Mouse (Mus musculus) left cerebral cortex, adult 11 months (tissue): ENCODE data around the gene Zfyve16.

Experiments
- DNase-seq: peaks from one replicate; pipeline ENCODE4 v3.0.0; 2022; ENCODE audit warnings: low spot score

Gene Zfyve16

DNA sequence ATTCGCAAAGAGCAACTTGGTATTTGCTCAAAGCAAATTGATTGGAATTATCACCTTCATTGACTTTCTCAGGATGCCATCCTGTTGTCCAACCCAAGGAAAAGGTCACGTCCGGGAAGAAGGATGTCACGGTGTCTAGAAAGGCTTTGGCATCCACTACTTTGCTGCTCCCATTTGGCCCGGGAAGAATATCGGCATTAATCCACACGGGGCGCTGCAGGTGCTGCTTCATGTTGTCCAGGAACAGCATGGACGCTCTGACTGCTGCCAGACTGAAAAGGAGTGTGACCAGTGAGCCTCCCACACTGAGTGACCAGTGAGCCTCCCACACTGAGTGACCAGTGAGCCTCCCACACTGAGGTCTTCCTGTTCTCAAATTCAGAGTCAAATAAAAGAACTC lies 62.8 kb downstream of the Zfyve16 start:
- DNase-seq = no peak

DNA sequence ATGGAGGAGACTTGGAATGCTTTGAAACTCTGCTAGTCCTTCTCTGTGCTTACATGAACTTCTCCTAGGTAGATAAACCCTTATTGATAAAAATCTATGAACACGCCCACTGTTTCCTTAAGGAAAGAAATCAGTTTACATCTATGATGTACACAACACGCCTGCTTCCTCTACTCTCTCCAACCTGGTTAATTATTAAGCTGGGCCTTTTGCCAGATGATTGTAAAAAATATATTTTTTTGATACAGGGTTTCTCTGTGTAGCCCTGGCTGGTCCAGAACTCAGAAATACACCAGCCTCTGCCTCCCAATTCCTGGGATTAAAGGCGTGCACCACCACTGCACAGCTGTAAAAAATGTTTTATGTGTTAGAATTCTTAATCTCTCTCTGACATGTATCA lies 66.0 kb downstream of the Zfyve16 start:
- no peak for DNase-seq

DNA sequence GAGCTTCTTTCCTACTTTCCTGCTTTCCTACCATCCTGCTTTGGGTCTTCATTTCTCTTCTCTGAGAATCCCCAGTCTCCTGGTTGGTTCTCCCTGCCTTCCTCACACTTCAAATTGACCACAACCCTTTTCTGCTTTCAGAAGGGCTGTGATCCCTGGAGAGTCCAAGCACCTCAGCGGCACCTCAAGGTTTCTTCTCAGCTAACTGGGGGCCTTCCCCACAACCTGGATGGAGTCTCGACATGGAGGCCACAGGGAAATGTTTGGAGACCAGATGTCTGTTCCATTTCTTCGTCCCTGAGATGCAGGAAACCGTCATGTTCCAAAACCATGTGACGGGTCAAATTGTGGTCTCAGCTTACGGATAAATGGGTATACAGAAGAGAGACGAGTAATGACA lies 83.8 kb downstream of the Zfyve16 start:
- no peak for DNase-seq

DNA sequence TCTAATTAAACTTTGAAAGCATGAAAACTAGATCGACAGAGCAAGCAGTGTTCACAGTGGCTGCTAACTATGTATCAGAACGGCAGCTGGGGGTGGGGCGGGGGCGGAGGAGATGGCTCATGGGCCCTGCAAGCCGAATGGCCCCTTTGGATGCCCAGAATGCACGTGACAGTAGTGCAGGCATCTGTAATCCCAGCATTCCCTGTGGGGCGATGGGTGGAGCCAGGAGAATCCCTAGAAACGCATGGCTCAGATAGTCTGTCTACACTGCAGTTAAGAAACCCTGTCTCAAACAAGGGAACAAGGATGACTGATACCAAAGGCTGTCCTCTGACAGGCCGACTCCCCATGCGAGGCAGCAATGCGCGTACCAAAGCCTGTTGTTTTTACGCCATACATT lies 90.4 kb downstream of the Zfyve16 start:
- no peak for DNase-seq

DNA sequence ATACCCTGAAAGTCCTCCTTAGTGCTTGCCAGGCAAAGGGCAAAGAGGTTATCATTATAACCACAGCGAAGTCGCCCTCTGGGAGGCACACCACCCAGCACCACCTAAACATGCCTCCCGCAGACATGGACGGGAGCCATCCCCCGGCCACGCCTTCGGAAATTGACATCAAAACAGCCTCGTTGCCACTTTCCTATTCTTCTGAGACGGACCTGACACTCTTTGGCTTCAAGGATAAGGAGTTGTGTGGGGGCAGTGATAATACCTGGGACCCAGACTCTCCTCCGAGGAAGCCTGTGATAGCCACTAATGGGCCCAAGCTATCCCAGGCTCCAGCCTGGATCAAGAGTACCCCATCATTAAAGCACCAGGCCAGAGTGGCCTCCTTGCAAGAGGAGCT lies 92.0 kb downstream of the Zfyve16 start:
- no peak for DNase-seq
